Mouse (Mus musculus): Measurements from ENCODE around the gene Faf2. TPM values are rescaled to one million over a fixed set of nuclear protein-coding genes. Genes with fewer than 3 reads are reported as not detected.

Gene Faf2
- polyA plus RNA-seq, 1 experiment from 2014 or later, result 64.9 TPM

DNA sequence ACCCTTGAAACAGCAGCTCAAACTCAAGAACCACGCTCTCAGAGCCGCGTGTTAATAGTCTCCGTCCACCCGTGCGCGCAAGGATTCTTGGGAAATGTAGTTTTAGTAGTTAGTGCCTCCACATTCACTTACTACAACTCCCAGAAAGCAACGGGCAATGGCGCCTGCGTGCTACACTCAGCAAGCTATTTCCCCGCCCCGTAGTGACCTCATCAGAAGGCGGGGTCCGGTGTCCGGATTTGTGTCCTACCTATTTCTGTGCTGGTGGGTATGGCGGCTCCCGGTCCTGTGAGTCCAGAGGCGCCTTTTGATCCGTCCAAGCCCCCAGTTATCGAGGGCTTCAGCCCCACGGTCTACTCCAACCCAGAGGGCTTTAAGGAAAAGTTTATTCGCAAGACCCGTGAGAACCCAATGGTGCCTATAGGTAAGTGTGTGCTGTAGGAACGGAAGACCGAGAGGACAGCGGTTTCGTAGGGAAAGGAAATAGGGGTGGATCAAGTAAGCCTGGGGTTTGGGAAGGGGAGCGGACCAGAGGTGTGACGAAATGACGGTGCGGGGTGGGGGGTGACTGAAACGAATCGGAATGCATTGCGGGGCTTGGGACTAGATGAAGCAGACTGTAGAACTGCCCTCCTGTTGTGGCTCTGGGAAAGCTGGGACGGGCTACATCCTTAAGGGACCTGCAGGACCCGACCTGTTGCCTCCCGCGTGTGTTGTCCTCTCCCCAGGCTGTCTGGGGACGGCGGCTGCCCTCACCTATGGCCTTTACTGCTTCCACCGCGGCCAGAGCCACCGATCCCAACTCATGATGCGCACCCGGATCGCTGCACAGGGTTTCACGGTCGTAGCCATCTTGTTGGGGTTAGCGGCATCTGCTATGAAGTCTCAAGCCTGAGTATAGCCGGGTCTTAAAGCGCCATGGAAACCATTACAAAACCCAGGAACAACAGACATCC is 31.3 kb upstream of the Faf2 start, which contains the start of the genes Nop16 and Higd2a:
Gene Nop16, minus strand, starts transcription at position 95 of the 956 bp plus-strand sequence.
Gene Higd2a, plus strand, starts transcription at position 212 of the 956 bp plus-strand sequence.
- Histone ChIP-seq H3K27ac (replicated peaks) (peak within 1 kb of the TSS; percentile 96), H3K4me3 (peak within 1 kb of the TSS; percentile 95), H3K4me2 (peak within 1 kb of the TSS; percentile 77), H3K9ac (peak within 1 kb of the TSS; percentile 97), H3K36me3 (peaks cover 16% of the 10 kb centered on the region), H3K4me1 (replicated peaks) (peaks cover 33% of the 10 kb centered on the region), H3K27me3 (no peaks in the 10 kb centered on the region), H3K9me3 (no peaks in the 10 kb centered on the region)
- WGBS, result under 1% methylated on average over 51 of the region's 51 CpGs
- ATAC-seq (ENCODE audit: low FRiP score, low read depth), result peak; percentile 97

DNA sequence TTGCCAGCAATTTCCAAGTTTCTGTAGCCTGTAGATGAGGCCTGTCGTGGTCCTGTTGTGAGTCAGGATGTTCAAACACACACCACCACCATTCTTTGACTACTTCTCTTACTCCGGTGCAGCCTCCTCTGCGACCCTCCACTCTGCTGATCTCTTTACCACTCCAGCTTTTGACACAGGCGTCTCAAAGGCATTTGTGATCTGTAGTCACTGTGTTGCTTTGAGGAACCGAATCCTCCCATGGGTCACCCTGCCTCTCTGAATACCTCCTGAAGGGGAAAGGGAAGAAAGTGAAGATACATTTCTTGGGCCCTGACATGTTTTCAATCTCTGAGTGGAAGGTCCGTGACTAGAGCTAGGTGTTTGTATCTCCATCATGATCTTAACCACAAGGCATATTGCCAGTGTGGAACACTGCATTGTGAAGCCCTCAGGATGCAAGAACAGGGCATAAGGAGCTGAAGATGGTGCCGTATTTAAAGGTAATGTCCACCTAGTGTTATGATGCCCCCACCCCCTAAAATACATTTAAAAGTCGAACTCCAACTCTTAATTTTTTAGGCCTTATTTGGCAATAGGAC is 29.7 kb upstream of the Faf2 start:
- Histone ChIP-seq H3K4me1 (replicated peaks) (peaks cover 37% of the 10 kb centered on the region), H3K4me2 (peak overlapping the region; percentile 77), H3K27ac (replicated peaks) (no peak overlapping the region), H3K27me3 (no peaks in the 10 kb centered on the region), H3K36me3 (peaks cover 10% of the 10 kb centered on the region), H3K4me3 (no peak overlapping the region), H3K9ac (no peak overlapping the region), H3K9me3 (no peaks in the 10 kb centered on the region)
- no peak for ATAC-seq (ENCODE audit: low FRiP score, low read depth)
- WGBS, result 93% methylated on average over 8 of the region's 8 CpGs

DNA sequence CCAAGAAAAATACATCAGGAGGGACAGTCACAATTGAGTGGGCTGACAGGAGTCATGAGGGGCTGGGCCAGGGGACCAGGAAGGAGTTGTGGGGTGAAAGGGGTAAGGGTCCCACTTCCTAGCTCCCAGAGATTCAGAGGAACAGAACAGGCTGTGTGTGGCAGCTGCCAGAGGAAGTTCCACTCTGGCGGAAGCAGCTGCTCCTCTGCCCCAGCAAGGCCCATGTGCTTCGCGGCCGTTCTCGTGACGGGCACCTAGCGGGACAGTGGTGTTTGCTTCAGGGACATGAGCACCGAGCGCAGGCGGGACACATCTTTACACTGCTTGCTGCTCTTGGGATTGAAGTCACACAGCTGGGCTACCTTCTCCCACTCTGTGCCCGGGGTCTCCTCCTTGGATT is 28.0 kb upstream of the Faf2 start:
- peaks cover 36% of the 10 kb centered on the region for H3K4me1 ChIP-seq (replicated peaks)
- WGBS, result 81% methylated on average over 11 of the region's 11 CpGs
- H3K36me3 ChIP-seq, result peaks cover 23% of the 10 kb centered on the region; the same call in 1 of the 2 replicates
- H3K4me2 ChIP-seq, result no peak overlapping the region
- H3K4me3 ChIP-seq, result no peak overlapping the region
- no peaks in the 10 kb centered on the region for H3K27me3 ChIP-seq
- no peak overlapping the region for H3K9ac ChIP-seq
- no peak overlapping the region for H3K27ac ChIP-seq (replicated peaks)
- ATAC-seq (ENCODE audit: low FRiP score, low read depth), result no peak
- H3K9me3 ChIP-seq, result no peaks in the 10 kb centered on the region

DNA sequence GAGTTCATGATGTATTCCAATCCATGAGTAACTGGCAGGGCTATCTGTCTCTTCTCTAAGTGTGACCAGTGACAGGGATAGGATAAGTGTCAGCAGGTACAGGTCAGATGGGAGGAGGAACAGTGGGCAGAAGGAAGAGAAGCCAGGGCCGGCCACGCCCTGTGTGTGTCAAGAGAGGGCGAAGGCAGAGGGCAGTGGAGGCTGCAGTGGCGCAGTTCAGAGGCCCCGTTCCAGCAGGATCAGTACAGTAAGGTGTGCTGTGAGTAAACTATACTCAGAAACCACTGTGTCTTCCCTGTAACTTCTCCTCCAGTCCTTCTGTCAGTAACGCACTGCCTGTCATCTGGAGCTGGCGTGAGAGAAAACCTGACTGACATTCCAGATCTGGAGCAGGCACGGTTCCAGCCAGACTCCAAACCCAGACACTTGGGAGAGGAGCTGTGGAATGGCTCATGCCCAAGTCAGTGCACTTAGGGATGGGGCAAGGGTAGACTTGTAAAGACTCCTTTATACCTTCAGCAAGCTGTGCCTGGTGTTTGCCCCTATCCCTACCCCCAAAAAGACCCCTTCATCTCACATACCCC is 25.4 kb upstream of the Faf2 start:
- WGBS, result 79% methylated on average over 8 of the region's 8 CpGs
- H3K36me3 ChIP-seq, result peaks cover 40% of the 10 kb centered on the region
- H3K27me3 ChIP-seq, result no peaks in the 10 kb centered on the region
- H3K4me1 ChIP-seq (replicated peaks), result peaks cover 25% of the 10 kb centered on the region
- H3K9ac ChIP-seq, result no peak overlapping the region
- no peaks in the 10 kb centered on the region for H3K9me3 ChIP-seq
- ATAC-seq (ENCODE audit: low FRiP score, low read depth), result peak; percentile 23; the same call in 1 of the 2 replicates
- no peak overlapping the region for H3K4me2 ChIP-seq
- no peak overlapping the region for H3K27ac ChIP-seq (replicated peaks)
- H3K4me3 ChIP-seq, result no peak overlapping the region

DNA sequence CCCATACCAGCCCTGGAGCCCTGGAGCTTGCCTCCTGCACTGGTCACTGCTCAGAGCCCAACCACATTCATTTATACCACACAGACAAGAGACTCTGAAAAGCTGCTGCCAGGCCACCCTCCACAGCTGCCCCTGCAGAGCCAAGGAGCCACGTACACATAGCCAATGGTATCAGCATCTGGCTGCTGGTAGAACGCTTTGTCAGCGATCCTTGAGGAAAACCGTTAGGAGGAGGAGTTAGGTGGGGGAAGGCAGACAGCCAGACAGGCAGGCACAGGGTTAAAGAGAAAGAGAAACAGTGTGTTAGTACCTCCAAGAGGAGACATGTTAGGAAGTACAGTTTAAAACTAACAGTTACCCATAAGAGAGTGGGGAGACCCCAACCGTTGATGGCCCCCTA is 24.7 kb upstream of the Faf2 start:
- H3K9ac ChIP-seq, result no peak overlapping the region
- no peaks in the 10 kb centered on the region for H3K27me3 ChIP-seq
- no peaks in the 10 kb centered on the region for H3K9me3 ChIP-seq
- peaks cover 18% of the 10 kb centered on the region for H3K4me1 ChIP-seq (replicated peaks)
- no peak overlapping the region for H3K27ac ChIP-seq (replicated peaks)
- H3K4me2 ChIP-seq, result no peak overlapping the region
- 60% methylated on average over 5 of the region's 5 CpGs for WGBS
- peaks cover 45% of the 10 kb centered on the region for H3K36me3 ChIP-seq
- ATAC-seq (ENCODE audit: low FRiP score, low read depth), result no peak
- no peak overlapping the region for H3K4me3 ChIP-seq

DNA sequence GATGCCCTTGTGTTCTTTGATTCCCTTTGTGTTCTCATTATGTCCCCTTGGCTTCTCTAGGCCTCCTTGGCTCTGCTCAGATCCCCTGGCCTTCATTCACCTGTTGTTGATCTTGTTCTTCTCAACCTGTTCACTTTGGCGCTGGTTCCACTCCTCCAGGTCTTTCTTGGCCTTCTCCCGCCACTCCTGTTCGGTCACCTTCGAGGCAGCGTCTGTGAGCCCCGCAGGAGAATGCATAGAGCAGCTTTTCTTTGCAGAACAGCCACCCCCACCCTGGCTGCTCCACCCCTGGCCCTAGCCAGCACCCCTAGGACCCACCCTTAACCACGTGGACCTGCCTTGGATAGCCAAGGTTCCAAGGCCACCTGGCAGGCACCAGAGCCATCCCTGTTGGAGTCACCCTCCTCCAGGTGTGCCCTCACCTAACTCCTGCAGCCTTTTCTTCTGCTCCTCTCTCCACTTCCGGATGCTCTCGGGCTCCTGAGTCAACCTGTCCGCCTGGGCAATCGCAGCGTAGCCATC is 22.9 kb upstream of the Faf2 start:
- H3K9ac ChIP-seq, result no peak overlapping the region
- H3K27ac ChIP-seq (replicated peaks), result no peak overlapping the region
- no peak overlapping the region for H3K4me3 ChIP-seq
- no peak for ATAC-seq (ENCODE audit: low FRiP score, low read depth)
- peaks cover 45% of the 10 kb centered on the region for H3K36me3 ChIP-seq
- 0 out of 2 replicates have a peak, but pooled peaks cover 9% of the 10 kb centered on the region for H3K4me1 ChIP-seq (replicated peaks)
- H3K27me3 ChIP-seq, result no peaks in the 10 kb centered on the region
- H3K9me3 ChIP-seq, result no peaks in the 10 kb centered on the region
- WGBS, result 90% methylated on average over 12 of the region's 12 CpGs
- H3K4me2 ChIP-seq, result no peak overlapping the region

DNA sequence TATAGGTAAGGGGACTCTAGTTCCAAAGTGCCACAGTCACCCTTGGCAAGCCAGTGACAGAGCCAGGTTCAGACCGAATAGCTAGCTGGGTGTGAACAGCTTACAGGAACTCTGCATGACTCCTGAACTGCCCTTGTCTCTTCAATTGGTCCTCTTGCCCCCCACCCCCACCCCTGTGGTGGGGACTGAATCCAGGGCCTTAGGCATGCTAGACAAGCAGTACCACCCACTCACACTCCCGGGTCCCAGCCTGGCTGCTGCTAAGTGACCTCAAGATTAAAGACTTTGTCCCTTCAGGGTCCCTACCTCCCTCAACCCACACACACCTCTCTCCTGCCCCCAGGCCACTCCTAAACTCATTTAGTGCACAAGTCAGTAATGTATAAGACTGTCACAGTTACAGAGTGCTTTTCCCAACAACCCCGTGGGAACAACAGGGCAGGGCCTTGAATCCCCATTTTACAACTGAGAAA is 18.9 kb upstream of the Faf2 start:
- 62% methylated on average over 3 of the region's 3 CpGs for WGBS
- Histone ChIP-seq H3K36me3 (peaks cover 40% of the 10 kb centered on the region), H3K4me1 (replicated peaks) (no peaks in the 10 kb centered on the region), H3K9me3 (no peaks in the 10 kb centered on the region), H3K4me3 (no peak overlapping the region), H3K27ac (replicated peaks) (no peak overlapping the region), H3K27me3 (no peaks in the 10 kb centered on the region), H3K9ac (no peak overlapping the region), H3K4me2 (no peak overlapping the region)
- ATAC-seq (ENCODE audit: low FRiP score, low read depth), result no peak

DNA sequence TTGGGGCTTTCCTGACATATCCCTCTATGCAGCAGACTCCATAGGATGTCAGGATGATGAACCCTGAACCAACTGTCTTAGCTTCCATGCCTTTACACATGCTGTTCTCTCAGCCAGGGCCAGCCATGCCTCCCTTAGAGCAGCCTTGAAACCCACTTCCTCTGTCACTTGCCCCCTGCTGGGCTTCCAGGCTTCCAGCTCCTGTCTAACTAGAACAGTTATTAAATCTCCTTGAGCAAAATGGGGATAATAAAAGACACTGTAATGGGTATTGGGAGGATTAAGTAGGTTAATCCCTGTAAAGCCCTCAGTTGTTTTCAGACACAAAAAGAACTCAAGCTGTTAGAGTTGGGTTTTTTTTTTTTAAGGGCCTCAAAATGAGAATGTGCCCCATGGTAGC is 18.1 kb upstream of the Faf2 start:
- H3K4me3 ChIP-seq, result no peak overlapping the region
- no peak overlapping the region for H3K9ac ChIP-seq
- no peak overlapping the region for H3K27ac ChIP-seq (replicated peaks)
- no peaks in the 10 kb centered on the region for H3K9me3 ChIP-seq
- H3K36me3 ChIP-seq, result peaks cover 33% of the 10 kb centered on the region
- no peaks in the 10 kb centered on the region for H3K27me3 ChIP-seq
- H3K4me2 ChIP-seq, result no peak overlapping the region
- H3K4me1 ChIP-seq (replicated peaks), result peaks cover 6% of the 10 kb centered on the region
- ATAC-seq (ENCODE audit: low FRiP score, low read depth), result no peak

DNA sequence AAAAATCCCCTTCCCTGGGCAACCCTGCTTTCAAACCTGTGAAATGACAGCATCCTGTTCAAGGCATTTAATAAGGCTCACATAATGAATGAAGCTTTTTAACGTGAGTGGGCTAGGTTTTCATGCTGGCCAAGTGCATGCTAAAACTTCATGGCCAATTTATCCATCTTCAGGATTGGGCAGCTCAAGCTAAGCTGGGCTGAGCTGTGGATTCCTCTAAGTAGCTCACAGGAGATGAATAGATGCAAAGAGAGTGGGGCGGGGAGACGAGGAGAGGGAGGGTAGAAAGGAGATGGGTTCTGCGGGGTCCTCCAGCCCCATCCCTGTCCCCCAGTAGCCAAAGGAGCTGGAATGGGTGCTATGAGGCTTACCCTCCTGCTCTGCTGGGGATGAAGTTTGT is 17.4 kb upstream of the Faf2 start:
- Histone ChIP-seq H3K4me1 (replicated peaks) (peaks cover 13% of the 10 kb centered on the region), H3K4me3 (no peak overlapping the region), H3K27ac (replicated peaks) (no peak overlapping the region), H3K27me3 (no peaks in the 10 kb centered on the region), H3K36me3 (peaks cover 26% of the 10 kb centered on the region), H3K4me2 (no peak overlapping the region), H3K9me3 (no peaks in the 10 kb centered on the region), H3K9ac (no peak overlapping the region)
- no peak for ATAC-seq (ENCODE audit: low FRiP score, low read depth)
- 53% methylated on average over 4 of the region's 4 CpGs for WGBS

DNA sequence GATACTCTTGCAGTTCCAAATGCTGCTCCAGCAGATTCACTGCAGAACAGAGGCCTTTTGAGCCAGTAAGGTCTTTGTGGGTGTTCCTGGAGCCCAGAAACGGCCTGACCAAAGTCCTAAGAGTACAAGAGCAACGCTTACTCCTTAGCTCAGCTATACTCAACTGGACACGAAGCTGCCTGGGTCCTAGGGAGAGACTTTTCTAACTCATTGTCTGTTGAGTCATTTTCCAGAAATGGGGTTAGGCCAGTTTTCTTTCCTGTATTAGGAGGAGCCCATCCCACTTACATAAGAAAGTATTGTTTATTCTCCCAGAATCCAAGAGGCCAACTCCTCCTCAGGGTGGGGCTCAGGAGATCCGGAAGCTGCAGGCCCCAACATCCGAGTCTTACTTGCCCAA is 16.2 kb upstream of the Faf2 start:
- Histone ChIP-seq H3K36me3 (0 out of 2 replicates have a peak, but pooled peaks cover 19% of the 10 kb centered on the region), H3K27ac (replicated peaks) (no peak overlapping the region), H3K4me2 (no peak overlapping the region), H3K9me3 (no peaks in the 10 kb centered on the region), H3K4me1 (replicated peaks) (peaks cover 25% of the 10 kb centered on the region), H3K9ac (no peak overlapping the region), H3K4me3 (no peak overlapping the region), H3K27me3 (no peaks in the 10 kb centered on the region)
- no peak for ATAC-seq (ENCODE audit: low FRiP score, low read depth)
- 79% methylated on average over 5 of the region's 5 CpGs for WGBS

DNA sequence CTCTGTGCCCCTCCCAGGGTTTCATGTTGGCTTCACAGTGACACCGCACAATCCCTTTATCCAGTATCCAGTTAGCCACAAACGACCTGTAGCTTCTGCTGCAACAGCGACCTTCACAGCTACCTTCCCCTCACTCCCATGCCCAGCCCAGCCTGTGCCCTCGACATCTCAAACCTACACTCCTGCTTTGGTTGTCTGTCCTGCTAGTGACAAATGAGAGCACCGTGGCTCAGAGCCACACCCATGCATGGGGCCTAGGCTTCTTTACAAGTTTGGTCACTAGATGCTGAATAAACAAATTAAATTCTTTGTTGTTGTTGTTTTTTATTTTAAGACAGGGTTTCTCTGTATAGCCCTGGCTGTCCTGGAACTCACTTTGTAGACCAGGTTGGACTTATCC is 14.4 kb upstream of the Faf2 start:
- no peak overlapping the region for H3K27ac ChIP-seq (replicated peaks)
- ATAC-seq (ENCODE audit: low FRiP score, low read depth), result no peak

More for the DNA sequence above, 14.4 kb upstream of the Faf2 start:
- Histone ChIP-seq H3K9ac (no peak overlapping the region), H3K4me2 (no peak overlapping the region), H3K36me3 (0 out of 2 replicates have a peak, but pooled peaks cover 9% of the 10 kb centered on the region), H3K4me3 (no peak overlapping the region), H3K9me3 (no peaks in the 10 kb centered on the region), H3K27me3 (no peaks in the 10 kb centered on the region), H3K4me1 (replicated peaks) (peaks cover 33% of the 10 kb centered on the region)
- 77% methylated on average over 5 of the region's 5 CpGs for WGBS

Data from hindbrain, embryonic 15.5 days (tissue).